Mouse (Mus musculus) c-Kit-negative CD71-positive TER-119-positive erythroid progenitor cells, embryonic 14.5 days (primary cell): ENCODE data around the gene Rnh1.

ENCODE experiments used
- DNase-seq: peaks from one replicate; pipeline ENCODE4 v3.0.0-alpha.2; 2013; ENCODE audit warnings: low read depth, low spot score

The Rnh1 gene

DNA sequence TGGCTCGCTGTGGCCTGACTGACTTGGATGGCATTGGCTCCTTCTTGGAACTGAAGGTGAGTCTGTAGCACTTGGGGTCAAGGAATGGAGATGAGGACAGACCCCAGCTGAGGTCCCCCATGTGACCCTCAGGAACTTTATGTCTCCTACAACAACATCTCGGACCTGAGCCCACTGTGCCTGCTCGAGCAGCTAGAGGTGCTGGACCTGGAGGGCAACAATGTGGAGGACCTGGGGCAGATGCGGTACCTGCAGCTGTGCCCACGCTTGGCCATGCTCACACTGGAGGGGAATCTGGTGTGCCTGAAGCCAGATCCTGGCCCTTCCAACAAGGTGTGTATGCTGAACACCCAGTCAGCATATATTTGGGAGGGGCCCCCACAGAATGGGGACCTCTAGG is 32.8 kb upstream of the Rnh1 start:
- no peak for DNase-seq

DNA sequence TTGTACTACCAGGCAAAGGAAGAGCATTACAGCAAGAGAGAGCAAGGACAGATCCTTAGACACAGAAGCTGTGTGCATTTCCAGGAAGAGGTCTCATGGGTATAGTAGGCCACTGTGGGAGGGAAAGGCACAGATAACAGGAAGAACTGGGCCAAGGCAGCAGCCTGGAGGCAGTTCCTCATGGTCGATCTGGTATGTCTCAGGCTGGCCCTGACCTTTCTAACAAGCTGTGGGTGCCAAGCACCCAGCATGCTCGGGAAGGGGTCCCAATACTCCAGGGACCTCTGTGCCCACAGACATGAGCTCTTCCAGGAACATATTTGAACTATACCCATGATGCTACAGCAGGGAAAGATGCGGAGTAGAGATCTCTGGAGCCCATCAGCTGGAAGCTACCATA is 31.9 kb upstream of the Rnh1 start:
- DNase-seq = no peak

DNA sequence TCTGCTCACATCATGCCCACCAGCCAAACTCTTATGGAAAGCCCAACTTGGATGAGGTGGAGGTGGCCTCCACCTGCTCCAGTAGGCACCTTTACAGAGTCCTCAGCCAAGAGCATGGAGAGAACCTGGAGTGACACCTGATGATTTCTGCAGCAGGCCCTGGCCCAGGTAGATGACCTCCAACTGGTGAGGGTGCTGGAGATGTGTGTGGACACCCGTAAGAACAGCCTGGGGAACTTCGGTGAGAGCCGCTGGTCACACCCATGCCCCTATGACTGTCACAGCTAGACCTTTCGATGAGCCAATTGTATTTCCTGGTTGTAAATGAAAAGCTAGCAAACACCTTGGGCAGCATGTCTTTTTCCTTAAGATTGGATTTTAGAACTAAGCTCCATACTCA is 25.5 kb upstream of the Rnh1 start:
- no peak for DNase-seq

- no peak for DNase-seq
These were observed 24.1 kb upstream of the Rnh1 start for GRCm38 (mm10) chr7:141196619-141197282.

DNA sequence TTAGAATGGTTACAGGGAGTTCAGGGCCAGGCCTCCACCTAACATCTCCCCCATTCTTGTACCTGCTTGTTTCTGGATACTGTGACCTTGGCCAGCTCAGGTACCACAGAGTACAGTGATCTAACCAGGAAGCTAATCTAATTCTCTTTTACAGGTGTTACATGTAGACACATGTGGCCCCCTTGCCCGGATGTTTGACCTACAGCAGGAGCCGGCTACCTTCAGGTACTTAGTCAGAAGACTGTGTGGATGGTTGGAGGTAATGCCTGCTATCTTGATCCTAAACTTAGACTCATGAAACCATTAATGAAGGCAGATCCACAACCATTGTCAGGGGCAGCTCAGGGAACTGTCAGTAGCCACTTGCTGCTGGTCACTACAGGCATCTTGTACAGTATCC is 23.1 kb upstream of the Rnh1 start:
- no peak for DNase-seq

DNA sequence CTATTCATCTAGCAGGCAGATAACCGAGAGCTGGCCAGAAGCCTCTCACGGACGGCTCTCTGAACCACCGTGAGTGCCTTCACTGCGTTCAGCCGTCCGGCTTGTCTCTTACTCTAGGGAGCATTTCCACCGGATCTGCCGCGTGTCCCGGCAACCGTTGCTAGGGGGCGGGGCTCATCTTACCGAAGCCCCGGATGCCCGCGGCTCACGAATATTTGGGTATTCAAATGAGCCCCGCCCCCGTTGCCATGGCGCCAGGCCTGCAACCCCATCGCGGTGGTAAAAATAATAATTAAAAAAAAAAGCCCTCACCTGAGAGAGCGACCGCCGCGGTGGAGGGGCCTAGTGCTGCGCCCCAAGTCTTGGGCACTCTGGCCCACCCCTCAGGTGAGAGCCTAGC is 22.2 kb upstream of the Rnh1 start:
- peak; percentile 84 for DNase-seq

- no peak for DNase-seq
These were observed 21.8 kb upstream of the Rnh1 start for GRCm38 (mm10) chr7:141194409-141194808.

GRCm38 (mm10) chr7:141193948-141194347 is 21.3 kb upstream of the Rnh1 start, which contains the start of the genes Hras and Lrrc56:
TSS of gene Hras (minus strand) at chr7:141194005.
TSS of gene Lrrc56 (plus strand) at chr7:141194157.
- DNase-seq = peak; percentile 95

DNA sequence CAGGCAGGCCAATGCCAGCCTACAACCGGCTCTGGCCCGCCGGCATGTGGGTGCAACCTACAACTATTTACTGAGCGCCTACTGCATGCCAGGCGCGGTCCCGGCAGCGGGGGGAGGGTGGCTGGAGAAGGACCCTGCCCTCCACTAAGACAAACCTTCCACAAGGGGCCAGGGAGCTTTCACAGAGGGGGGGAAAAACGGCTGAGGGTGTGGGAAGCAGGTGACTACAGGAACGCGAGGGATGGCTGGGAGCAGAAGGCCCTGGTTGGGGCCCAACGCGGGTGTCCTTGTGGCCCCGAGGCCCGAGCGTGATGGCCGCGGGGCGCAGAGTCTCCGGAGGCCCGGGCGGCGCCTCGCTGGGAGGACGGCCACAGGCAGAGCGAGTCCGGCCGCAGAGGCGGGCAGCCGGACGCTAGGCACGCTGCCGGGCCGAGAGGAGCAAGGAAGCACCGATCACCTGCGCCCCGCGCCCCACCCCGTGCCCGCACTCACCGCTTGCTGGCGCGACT is 20.7 kb upstream of the Rnh1 start:
- DNase-seq = no peak

DNA sequence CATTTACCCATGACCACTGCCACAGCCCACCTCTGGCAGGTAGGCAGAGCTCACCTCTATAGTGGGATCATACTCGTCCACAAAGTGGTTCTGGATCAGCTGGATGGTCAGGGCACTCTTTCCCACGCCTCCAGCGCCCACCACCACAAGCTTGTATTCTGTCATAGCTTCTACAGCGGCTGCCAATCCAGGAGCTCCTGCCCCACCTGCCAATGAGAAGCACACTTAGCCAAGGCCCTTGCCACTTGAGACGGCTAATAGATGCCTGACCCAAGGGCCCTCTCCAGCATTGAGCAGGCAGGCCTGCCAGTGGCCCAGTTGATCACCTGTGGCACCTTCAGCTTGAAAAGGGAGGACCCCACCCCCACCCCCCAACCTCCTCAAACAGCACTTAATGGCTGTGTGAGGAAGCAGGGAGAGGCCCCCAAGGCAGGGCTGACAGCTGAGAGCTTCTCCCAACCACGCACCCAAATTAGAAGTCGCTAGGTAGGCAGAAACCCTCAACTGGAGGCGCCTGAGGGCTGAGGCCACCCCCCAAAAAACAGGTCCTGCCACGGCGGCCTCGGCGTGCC is 20.2 kb upstream of the Rnh1 start:
- DNase-seq = no peak

GRCm38 (mm10) chr7:141191796-141192685 is 19.4 kb upstream of the Rnh1 start:
- DNase-seq = no peak

DNA sequence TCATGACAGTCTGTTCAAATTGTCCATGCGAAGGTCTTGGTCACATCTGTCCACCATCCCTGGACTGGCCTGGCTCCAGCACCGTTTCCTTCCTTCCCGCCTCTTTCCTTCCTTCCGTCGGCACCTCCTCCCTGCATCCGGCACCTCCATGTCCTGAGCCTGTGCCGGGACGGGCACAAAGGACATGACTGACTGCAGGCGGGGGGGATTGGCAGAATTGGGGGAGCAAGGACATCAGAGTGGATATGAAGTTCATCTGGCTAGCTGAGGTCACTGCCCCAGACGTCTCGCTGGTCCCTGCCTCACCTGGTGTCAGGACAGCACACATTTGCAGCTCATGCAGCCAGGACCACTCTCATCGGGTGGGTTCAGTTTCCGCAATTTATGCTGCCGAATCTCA is 18.4 kb upstream of the Rnh1 start:
- DNase-seq = no peak

- DNase-seq = no peak
These were observed 17.6 kb upstream of the Rnh1 start for GRCm38 (mm10) chr7:141190220-141190619.

GRCm38 (mm10) chr7:141188733-141189132 is 16.1 kb upstream of the Rnh1 start:
- no peak for DNase-seq

- no peak for DNase-seq
These were observed 15.5 kb upstream of the Rnh1 start for GRCm38 (mm10) chr7:141188194-141188593.

DNA sequence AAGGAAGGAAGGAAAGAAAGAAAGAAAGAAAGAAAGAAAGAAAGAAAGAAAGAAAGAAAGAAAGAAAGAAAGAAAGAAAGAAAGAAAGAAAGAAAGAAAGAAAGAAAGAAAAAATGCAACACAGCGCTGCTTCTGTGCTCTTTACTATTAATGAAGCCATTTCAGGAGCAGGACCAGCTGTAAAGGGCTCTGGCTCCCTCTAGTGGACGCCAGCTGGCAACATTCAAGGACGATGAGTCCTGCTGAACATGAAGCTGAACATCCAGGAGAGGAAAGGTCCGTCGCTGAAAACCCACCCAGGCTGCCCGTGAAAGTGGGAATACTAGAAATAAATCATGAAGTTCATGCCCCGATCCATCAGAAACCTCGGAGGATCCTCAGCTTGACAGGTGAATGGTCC is 3.5 kb upstream of the Rnh1 start:
- DNase-seq = peak; percentile 84

DNA sequence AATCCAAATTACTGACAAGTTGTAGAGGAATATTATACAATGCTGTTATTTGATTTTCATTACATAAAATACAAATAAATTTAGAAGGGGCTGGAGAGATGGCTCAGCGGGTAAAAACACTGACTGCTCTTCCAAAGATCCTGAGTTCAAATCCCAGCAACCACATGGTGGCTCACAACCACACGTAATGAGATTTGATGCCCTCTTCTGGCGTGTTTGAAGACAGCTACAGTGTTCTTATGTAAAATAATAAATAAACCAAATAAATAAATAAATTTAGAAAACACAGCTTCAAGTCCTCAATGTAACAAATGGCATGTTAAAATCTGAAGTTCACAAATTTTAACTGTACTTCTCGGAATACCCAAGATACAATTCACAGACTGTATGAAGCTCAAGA is 2.4 kb upstream of the Rnh1 start:
- DNase-seq = no peak

- no peak for DNase-seq
These were observed 730 bp upstream of the Rnh1 start for GRCm38 (mm10) chr7:141173323-141173850.

- DNase-seq = no peak
These were observed 2.8 kb downstream of the Rnh1 start for GRCm38 (mm10) chr7:141169866-141170265.

GRCm38 (mm10) chr7:141169300-141169699 is 3.4 kb downstream of the Rnh1 start:
- DNase-seq = no peak

GRCm38 (mm10) chr7:141168518-141168953 is 4.1 kb downstream of the Rnh1 start:
- DNase-seq = peak; percentile 64

GRCm38 (mm10) chr7:141167901-141168517 is 4.6 kb downstream of the Rnh1 start:
- DNase-seq = peak; percentile 48
